Mouse (Mus musculus) neural tube, embryonic 12.5 days (tissue): Measurements from ENCODE around the gene Ranbp3. TPM values are rescaled to one million over a fixed set of nuclear protein-coding genes. Genes with fewer than 3 reads are reported as not detected.

Experiments
- ATAC-seq: fragments of 200-750 bp; cut with Nextera tagmentation; 2 replicates; pipeline ENCODE4 v1.8.0; 2017; ENCODE audit warnings: low read depth, mild to moderate bottlenecking, moderate TSS enrichment, moderate library complexity; ENCODE audit not compliant: low FRiP score
- H3K27ac ChIP-seq: fragments of 300-500 bp; sonication (generic); 2 replicates; pipeline ENCODE4 v1.5.1; 2016
- H3K27me3 ChIP-seq: fragments of 300-500 bp; sonication (generic); replicated peaks from 2 replicates; pipeline ENCODE4 v1.6.1; 2016; ENCODE audit warnings: mild to moderate bottlenecking
- H3K36me3 ChIP-seq: fragments of 300-500 bp; sonication (generic); 2 replicates; pipeline ENCODE4 v1.6.1; 2016; ENCODE audit warnings: mild to moderate bottlenecking
- H3K4me1 ChIP-seq: fragments of 300-500 bp; sonication (generic); 2 replicates; pipeline ENCODE4 v1.6.1; 2016
- H3K4me2 ChIP-seq: fragments of 300-500 bp; sonication (generic); replicated peaks from 2 replicates; pipeline ENCODE4 v1.6.1; 2016; ENCODE audit warnings: mild to moderate bottlenecking
- H3K4me3 ChIP-seq: fragments of 300-500 bp; sonication (generic); 2 replicates; pipeline ENCODE4 v1.5.1; 2016
- H3K9ac ChIP-seq: fragments of 300-500 bp; sonication (generic); 2 replicates; pipeline ENCODE4 v1.6.1; 2016; ENCODE audit warnings: mild to moderate bottlenecking
- H3K9me3 ChIP-seq: fragments of 300-500 bp; sonication (generic); 2 replicates; pipeline ENCODE4 v1.6.1; 2016; ENCODE audit warnings: mild to moderate bottlenecking
- WGBS: fragments of 180-500 bp; shearing (Covaris S2); methylation state at CpG from one replicate; pipeline ENCODE4 v1.1.7; 2016; 5-methylcytosine and 5-hydroxymethylcytosine counted together
- polyA plus RNA-seq: library from polyadenylated mRNA; unstranded; fragments of >200 nt; fragmentation: Nextera tagmentation; extraction: Ambion mirVana; gene quantifications from 2 replicates; pipeline ENCODE4 v1.2.1, GENCODE M21; 2016

Gene Ranbp3
- polyA plus RNA-seq, 1 experiment from 2014 or later = 105 TPM

DNA sequence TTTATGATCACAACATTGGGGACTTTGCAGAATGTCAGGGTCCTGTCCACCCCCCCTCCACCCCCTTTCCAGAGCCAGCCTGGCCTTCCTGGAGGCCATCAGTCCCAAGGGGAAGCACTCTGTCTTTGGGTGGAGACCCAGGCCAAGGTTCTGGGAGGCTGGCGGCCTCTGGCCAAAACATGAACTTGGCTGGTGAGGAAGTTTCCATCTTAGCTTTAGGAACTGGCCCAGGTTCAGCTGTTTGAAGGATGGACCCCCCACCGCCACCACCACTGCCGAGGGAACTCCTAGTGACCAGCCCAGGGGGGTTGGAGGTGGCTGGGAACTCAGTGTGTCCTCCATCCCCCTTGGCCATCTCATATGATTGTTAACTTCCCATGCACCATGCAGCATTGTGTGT lies 88.0 kb downstream of the Ranbp3 start:
- peaks cover 39% of the 10 kb centered on the region for H3K4me1 ChIP-seq
- H3K4me2 ChIP-seq = peak overlapping the region; percentile 9; the same call in 1 of the 2 replicates
- no peaks in the 10 kb centered on the region for H3K9me3 ChIP-seq
- no peak for ATAC-seq
- H3K27ac ChIP-seq = no peak overlapping the region
- no peak overlapping the region for H3K4me3 ChIP-seq
- no peaks in the 10 kb centered on the region for H3K36me3 ChIP-seq
- 74% methylated on average over 3 of the region's 3 CpGs for WGBS
- peaks cover 41% of the 10 kb centered on the region for H3K27me3 ChIP-seq
- no peak overlapping the region for H3K9ac ChIP-seq

Other genes with a start within 250 kb of the Ranbp3 start
- 294 and 314 TPM in 2 replicates for gene Ptprs, start 196.8 kb upstream of the Ranbp3 start, polyA plus RNA-seq
- gene Znrf4, start 160.9 kb upstream of the Ranbp3 start, polyA plus RNA-seq = not detected in 2 replicates
- 1.1 and 1.4 TPM in 2 replicates for gene Gm20219, start 118.9 kb upstream of the Ranbp3 start, polyA plus RNA-seq
- gene Safb2, start 88.7 kb upstream of the Ranbp3 start, polyA plus RNA-seq = 87.1 and 90.5 TPM in 2 replicates
- 140 and 162 TPM in 2 replicates for gene Safb, start 88.5 kb upstream of the Ranbp3 start, polyA plus RNA-seq
- 192 and 202 TPM in 2 replicates for gene 2410015M20Rik, start 63.5 kb upstream of the Ranbp3 start, polyA plus RNA-seq
- 1,187 and 1,201 TPM in 2 replicates for gene Rpl36, start 59.9 kb upstream of the Ranbp3 start, polyA plus RNA-seq
- gene Lonp1, start 46.4 kb upstream of the Ranbp3 start, polyA plus RNA-seq = 53.7 and 54.3 TPM in 2 replicates
- 0.93 and 1.5 TPM in 2 replicates for gene Catsperd, start 45.2 kb upstream of the Ranbp3 start, polyA plus RNA-seq
- gene Ndufa11, start 44.5 kb downstream of the Ranbp3 start, polyA plus RNA-seq = 404 and 428 TPM in 2 replicates
- gene Vmac, start 44.7 kb downstream of the Ranbp3 start, polyA plus RNA-seq = 15.0 and 16.3 TPM in 2 replicates
- gene Nrtn, start 84.2 kb downstream of the Ranbp3 start, polyA plus RNA-seq = 3.4 and 3.7 TPM in 2 replicates
- gene Dus3l, start 91.5 kb downstream of the Ranbp3 start, polyA plus RNA-seq = 49.3 and 54.3 TPM in 2 replicates
- gene Prr22, start 97.0 kb downstream of the Ranbp3 start, polyA plus RNA-seq = 1.6 and 1.8 TPM in 2 replicates
- gene Rfx2, start 157.7 kb downstream of the Ranbp3 start, polyA plus RNA-seq = 4.9 and 6.0 TPM in 2 replicates
- not detected in 2 replicates for gene Acsbg2, start 201.2 kb downstream of the Ranbp3 start, polyA plus RNA-seq
- gene 1700061G19Rik, start 202.2 kb downstream of the Ranbp3 start, polyA plus RNA-seq = 0.16 and 0.42 TPM in 2 replicates